Mouse (Mus musculus) gastrocnemius, postnatal 36 days (tissue): Measurements from ENCODE around the gene Dpysl4. TPM values are rescaled to one million over a fixed set of nuclear protein-coding genes. Genes with fewer than 3 reads are reported as not detected.
A peak's percentile ranks its signal among the peaks of the same experiment; 100 is the strongest.

Source experiments
- DNase-seq, 2 experiments: peaks; one replicate each; pipeline ENCODE4 v3.0.0; 2022
- intact Hi-C: fragments of 180-260 bp; cut with DNase I; formaldehyde crosslinking; loops from one replicate; pipeline ENCODE4 v1.15.1; 2025
- long read RNA-seq, 2 experiments: library from polyadenylated mRNA; stranded (forward); transcript quantifications; one replicate each; pipeline ENCODE4 v2.0.0; 2021
- total RNA-seq, 2 experiments: library from RNA; stranded (reverse); gene quantifications; 2 replicates each; pipeline ENCODE4 v1.2.3; 2021

Gene Dpysl4
- total RNA-seq: under 1 TPM; 0.30 to 0.51 TPM
- long read RNA-seq, experiment 1: 0 reads
- long read RNA-seq, experiment 2: 0 reads

DNA sequence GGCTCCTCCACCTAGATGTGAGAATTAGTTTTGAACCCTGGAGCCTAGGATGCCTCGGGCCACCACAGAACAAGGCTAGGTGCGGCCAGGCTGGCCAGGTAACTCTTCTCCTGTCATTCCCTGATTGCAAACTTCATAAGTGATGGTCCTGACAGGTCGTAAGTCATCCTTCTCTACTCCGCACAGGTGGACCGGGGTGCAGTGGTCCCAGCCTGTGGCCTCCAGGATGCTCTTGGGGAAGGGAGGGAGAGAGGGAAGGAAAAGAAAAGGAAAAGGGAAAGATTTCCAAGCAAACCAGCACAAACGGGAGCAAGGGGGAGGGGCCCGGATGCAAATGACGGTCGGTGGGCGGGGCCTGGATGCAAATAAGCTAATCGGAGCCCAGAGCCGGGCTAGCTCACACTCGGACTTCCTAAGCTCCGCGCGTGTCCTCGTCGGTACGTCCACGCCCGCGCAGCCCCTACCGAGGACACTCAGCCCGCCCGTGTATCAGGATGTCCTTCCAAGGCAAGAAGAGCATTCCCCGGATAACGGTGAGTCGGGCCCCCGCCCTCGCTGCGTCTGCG lies at the start of gene Dpysl4:
Gene Dpysl4 (plus strand): TSS at position 373 of the 566 bp plus-strand sequence.
- DNase-seq: peak in 1 of 2 experiments; percentile 25
- intact Hi-C loops: no loop called here

DNA sequence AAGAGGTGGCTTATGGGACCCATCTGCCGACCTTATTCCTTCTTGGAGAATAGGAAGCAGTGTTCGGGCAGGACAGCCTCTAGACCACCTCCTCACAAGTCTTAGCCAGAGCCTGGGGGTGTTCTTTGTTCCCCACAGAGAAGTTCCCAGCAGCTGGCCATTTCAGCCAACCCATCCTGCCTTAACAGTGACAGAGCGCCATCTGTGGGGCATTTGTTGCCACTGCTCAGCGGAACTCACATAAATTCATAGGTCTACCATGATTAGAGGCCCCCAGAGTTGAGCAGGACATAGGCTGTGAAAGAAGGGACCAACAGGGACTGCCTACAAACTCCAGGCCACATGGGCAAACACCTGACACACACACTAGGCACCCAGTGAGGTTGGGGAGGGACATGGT lies 22.4 kb upstream of the Dpysl4 start:
- DNase-seq: no peak
- intact Hi-C loops: no loop called here

DNA sequence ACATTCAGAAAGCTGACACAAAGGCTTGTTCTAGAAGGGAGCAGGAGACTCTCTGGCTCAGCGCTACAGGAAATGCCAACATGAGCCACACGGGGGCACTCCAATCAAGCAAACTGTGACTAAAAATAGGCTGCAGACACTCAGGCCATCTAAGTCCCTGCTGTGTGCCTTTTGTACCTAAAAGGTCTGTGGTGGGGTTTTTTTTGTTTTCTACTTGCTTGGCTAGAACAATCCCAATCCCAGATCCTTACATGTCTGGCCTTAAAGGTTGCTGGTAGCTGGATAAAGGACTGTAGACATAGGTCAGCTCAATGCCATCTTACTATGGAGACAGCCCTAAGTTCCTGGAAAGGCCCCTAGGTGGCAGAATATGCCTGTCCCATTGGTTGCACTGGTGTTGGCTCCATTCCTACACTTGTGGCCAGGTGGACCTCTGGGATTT lies 17.6 kb upstream of the Dpysl4 start:
- peak in 1 of 2 experiments; percentile 21 for DNase-seq
- intact Hi-C loops: no loop called here

DNA sequence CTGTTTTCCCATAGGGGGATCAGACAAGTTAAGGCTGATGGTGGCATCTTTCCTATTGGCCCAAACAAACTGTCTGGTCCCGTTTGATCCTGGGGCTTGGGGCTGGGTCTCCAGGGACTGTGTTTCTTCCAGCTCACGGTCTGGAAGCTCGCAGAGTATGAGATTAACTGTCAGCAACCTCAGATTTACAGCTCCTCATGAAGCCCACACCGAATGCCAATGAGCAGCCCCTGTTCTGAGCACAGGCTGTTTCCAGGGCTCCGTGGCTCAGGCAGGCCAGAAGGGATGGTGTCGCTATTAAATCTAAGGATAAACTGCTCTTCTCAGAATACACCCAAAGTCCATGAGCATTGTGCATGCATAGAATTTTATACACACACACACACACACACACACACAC lies 11.6 kb upstream of the Dpysl4 start:
- DNase-seq: no peak

DNA sequence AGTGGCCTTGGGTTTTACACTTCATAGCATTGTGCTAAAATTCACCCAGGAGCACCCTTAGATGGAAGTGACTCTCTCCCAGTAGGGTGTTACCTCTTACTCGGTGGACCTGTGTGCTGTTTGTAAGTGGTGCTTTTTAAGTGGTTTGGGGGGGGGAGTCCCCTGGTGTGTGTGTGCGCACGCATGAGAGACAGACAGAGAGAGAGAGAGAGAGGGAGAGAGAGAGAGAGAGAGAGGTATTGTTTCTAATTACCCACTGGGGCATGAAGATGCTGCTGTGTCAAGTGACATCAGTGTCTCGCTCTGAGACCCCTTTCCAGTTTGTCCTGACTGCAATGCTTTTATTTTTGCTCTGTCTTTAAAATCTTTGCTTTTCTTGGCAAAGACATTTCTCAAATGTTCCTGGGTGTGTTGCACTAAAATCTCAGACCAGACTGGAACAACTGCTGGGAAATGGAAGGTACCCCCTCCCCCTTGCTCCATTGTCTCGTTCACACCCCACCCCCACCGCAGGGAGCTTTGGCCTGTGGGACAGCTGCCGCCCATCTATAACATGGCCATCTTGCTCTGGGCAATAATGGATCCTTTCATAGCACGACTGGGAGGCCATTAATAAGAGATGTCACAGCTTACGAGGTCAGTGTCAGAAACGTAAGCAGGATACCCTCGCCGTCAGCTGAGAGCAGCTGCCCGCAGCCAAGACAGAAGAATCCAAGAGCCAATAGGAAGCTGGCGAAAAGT lies 10.6 kb upstream of the Dpysl4 start:
- DNase-seq: no peak
- intact Hi-C loops: no loop called here

More for the DNA sequence above, 11.6 kb upstream of the Dpysl4 start:
- intact Hi-C loops: no loop called here

DNA sequence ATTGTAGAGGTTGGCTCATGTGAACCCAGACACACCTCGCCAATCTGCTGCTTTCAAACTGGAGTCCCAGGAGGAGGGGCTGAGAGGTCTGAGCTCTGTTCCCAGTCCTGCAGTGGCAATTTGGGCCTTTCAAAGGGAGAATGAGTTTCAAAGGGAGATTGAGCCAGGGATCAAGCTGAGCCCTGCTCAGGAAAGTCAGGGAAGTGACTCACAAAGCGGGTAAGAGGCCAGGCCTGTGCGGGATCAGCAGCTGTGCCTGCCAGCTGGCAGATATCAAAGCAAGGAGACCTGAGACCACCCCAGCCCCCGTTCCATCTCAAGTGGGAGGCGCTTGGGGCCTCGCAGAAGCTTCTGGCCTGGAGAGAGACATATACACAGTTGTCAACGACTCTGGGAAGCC lies 8.5 kb upstream of the Dpysl4 start:
- no peak for DNase-seq
- intact Hi-C loops: no loop called here

DNA sequence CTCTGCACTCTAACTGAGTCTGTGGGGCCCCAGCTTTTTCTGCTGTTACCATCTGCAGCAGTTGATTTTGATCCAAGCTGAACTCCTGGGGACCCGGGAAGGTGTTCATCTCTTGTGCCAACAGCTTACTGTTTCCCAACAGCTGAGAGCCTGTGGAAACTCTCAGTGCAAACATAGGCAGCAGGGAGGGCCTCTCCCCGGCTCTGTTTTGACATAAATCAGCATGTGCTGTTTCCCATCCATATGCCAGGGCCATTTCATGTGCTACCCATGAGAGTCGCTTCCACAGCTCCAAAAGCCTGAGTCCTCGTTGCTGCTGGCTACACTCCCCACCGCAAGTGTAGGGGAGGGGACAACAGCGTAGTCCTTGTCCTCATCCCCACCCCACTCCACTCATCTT lies 7.6 kb upstream of the Dpysl4 start:
- no peak for DNase-seq

DNA sequence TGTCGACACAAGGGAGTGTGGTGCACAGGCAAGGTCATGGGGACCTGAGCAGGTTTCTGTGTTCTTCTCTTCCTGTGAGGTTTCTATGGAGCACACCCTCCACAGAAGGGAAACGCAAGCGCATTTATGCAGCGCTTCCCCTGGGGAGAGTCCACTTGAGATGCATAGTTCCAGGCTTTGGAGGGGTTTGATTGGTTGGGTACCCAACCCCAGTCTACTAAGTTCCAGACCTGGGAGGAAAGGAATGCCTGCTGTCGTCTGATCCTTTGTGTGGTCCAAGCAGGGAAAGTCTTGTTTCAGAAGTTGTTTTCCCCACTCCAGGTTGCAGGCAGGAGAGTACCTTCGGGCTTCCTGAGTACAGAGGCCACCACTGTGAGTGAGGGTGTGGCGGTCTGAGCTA lies 6.7 kb upstream of the Dpysl4 start:
- DNase-seq: no peak
- intact Hi-C loops: no loop called here

More for the DNA sequence above, 7.6 kb upstream of the Dpysl4 start:
- intact Hi-C loops: no loop called here

DNA sequence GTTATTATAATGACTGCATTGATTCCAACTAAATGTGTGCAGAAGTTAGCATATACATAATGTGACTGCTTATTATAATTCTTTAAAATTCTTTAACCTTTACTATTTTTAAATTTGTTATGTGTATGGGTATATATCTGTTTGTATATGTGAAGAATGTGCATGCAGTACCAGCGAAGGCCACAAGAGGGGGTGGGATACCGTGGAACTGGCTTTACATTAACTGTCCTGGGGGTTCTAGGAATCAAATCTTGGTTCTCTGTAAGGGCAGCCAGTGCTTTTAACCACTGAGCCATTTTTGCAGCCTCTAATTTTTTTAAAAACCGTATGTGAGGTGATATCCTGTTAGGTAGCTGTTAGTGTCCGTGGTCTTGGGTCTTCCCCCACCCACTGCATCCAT lies 5.1 kb upstream of the Dpysl4 start:
- intact Hi-C loops: no loop called here
- no peak for DNase-seq

DNA sequence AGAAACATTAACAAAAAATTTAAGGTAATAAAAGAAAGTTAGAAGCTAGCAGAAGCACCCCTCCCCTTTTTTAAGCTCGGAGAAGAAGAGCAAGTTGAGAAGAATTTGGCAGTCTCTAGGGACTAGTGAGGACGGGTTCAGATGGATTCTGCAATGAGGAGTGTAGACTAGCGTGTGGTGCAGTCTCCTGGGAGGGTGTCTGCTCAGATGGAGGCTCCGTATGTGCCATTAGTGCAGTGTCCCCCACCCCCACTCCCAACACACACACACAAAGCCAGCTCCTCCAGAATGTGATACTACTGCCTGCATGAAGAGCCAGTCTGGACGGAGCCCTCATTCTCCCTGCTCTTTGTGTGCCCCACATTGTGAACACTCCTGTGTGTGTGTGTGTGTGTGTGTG lies 4.6 kb upstream of the Dpysl4 start:
- DNase-seq: no peak
- intact Hi-C loops: no loop called here

DNA sequence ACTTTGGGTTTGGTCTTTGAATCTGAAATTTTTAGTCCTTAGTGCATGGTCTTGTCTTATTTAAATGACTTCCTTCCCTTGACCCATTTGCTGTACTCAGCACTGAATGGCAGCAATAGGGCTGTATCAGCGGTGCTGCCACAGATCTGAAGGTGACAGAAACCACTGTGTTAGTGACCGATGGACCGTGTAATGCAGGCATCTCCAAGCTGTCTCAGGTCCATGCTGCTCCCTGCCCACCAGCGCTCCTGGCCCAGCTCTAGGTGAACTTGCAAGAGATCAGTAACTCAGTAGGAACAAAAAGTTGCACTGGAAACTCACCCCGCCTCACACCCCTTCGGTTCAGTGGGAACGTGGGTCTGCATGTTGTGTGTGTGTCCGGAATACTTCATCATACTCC lies 3.5 kb upstream of the Dpysl4 start:
- no peak for DNase-seq

DNA sequence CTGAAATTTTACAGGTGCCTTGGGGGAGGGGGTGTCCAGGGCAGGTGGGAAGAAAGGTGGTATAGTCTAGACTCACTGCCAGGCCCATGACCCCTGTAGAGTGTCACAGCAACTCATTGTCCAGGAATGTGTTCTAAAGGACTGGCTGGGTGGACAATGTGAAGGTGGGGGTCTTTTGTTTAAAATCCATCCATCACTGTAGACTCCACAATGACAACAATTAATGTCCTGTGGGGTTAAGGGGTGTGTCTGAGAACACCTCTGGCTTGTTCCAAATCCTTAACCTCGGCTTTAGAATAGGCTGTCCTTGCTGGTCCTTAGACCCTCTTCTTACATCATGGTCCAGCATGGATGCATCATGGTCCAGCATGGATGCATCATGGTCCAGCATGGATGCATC lies 1.5 kb upstream of the Dpysl4 start:
- DNase-seq: no peak
- intact Hi-C loops: no loop called here

More for the DNA sequence above, 3.5 kb upstream of the Dpysl4 start:
- intact Hi-C loops: no loop called here

DNA sequence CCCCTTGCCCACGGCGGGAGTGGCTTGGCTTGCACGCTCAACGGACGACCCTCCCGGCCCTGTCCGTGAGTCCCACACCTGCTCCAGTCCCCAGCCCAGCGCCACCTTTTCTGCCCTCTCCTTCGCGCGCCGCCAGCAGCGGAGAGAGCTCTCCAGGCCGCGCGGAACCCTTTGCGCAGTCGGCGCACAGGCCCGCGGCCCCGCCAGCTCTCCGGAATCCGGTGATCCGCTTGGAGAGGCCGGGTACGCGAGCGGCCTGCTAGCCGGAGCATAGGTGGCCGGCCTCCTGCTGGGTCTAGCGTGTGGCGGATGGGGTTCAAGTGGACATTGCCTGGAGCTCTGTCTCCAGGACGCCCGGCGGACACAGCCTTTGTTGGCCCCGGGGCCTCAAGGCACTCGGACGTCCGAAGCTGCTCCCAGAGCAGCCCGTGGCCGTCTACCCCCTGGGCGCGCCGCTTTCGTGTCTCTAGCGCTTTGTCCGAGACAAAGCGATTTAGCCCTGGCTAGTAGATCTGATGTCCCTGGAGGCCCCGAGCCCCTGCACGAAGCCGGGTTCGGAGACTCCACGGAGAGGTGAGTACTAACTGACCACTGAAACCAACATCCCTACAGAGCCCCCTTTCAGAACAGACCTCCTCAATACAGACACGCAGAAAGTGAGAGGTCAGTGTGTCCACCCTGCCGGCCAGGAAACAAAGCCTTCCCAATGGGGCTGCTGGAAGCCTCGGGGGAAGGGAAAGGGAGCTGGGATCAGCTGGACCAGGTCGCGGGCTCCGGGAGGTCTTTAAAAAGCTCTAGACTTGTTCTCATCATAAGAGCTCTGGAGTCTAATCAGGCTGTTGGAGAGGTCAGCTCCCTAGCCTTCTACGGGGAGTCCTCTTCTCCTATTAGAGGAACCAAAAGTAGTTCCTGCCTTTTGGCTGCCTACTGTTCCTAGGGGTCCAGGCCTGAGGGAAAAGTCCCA lies 676 bp downstream of the Dpysl4 start:
- intact Hi-C loops: no loop called here
- no peak for DNase-seq

DNA sequence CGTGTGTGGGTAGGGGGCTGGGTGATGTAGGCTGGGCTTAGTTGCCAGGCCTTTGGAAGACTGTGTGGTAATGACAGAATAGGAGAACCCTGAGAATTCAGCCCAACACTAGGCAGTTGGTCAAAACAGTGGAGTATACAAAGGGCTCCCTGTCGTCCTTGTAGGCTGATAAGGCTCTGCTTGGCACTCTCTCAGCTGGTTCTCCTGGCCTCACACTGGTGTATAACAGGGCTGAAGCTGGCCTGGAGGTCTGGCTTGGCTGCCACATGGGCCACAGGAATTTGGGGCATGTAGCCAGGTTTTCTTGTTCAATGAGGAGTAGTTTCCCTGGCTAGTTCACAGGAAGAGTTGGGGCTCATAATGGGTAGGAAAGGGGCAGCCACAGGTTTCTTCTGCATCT lies 2.0 kb downstream of the Dpysl4 start:
- intact Hi-C loops: no loop called here
- DNase-seq: no peak

DNA sequence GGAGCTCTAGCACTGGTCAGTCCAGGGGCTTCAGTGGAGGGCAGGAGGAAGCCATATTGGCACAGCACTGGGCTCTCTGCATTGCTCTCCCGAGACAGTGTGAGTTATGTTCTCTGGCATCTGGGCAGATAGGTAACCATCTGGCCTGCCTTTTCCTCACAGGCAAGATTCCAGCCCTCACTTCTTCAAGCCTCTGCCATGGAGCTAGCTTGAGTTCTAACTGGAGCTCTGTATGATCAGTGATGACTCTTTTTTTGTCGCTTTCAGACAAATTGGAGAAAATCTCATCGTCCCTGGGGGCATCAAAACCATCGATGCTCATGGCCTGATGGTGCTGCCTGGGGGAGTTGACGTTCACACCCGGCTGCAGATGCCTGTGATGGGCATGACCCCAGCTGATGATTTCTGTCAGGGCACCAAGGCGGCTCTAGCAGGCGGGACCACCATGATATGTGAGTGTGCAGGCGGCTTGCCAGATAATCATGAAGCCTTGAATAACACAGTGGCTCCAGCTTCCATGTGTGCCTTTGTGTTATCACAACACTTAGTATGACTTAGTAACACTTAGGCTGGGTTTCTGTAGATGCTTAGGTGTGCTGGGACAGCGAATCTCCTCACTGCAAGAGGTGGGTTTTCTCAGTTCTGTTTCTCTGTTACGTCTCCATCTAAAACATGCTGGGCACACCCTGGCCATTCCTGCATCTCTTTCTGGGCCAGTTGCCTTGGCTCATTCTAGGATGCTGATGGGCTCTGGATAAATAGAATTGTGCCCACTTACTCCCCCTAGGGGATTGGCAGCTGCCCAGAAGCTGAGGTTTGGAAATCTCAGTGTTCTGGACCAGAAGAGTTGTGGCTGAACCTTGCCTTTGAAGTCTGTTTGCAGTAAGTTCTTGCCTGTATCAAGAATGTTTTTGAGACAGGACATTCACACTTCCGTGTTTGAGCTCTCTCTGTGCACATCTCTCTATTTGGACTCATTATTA lies 4.4 kb downstream of the Dpysl4 start:
- DNase-seq: no peak
- intact Hi-C loops: no loop called here

DNA sequence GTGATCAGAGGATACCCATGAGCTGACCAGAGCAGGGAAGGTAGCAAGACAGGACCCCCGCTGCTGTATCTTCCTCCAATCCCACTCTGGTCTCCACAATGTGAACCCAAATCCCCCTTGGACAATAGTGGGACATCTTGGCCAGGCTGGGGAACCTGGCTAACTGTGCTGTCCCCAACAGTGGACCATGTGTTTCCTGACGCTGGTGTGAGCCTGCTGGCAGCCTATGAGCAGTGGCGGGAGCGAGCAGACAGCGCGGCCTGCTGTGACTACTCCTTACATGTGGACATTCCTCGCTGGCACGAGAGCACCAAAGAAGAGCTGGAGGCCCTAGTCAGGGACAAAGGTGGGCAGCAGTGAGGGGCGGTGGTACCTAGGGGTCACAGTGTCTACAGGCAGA lies 5.9 kb downstream of the Dpysl4 start:
- intact Hi-C loops: no loop called here
- no peak for DNase-seq

DNA sequence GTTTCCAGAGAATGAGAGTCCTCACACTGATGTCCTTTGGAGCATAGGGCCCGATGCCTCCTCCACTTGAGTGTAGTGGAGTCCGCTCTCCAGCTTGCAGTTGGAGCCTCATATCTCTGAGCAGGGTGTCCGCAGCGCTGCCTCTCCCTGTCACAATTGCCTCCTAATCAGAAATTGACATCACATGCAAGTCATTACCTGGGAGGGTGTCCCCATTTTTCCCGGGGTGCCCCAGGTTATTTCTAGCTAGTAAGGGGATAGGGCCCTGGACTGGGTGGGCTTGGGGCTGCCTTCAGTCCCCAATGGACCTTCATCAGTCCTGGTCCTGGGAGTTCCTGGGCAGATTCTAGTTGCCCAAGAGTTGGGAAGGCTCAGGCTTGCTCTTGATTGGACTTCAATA lies 6.9 kb downstream of the Dpysl4 start:
- DNase-seq: no peak
- intact Hi-C loops: no loop called here

DNA sequence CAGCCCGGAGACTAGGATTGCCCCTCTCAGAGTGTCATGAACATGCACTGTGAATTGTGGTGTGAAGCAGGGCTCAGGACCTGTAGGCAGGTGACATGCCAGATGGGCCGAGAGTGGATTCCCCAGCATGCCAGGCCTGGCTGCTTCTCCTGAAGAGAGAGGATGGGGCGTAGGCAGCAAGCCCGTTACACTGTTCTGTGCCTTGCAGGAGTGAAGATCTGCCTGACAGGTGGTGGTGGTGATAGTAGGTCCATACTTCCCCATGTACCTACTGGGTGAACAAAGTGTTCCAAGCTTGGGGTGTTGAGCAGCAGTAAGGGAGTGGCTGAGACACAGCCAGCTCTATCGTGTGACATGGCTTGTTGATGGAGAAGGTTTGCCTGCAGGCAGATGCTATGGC lies 7.3 kb downstream of the Dpysl4 start:
- DNase-seq: no peak
- intact Hi-C loops: no loop called here

DNA sequence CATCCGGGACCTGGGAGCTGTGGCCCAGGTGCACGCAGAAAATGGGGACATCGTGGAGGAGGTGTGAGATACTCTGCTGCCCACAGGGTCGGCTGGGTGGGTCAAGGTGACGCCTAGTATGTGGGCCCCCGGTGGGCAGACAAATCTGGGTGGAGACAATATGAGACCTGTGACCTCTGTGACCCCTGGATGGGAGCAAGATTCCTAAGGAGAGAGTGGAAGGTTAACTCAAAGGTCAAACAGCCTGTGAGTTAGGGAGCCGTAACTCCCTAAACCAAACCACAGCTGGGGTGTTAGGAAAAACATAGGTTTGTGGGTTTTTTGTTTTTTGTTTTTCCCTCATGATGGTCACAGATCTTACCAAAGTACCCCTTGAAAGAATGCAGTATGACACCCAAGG lies 8.0 kb downstream of the Dpysl4 start:
- DNase-seq: no peak
- intact Hi-C loops: no loop called here

DNA sequence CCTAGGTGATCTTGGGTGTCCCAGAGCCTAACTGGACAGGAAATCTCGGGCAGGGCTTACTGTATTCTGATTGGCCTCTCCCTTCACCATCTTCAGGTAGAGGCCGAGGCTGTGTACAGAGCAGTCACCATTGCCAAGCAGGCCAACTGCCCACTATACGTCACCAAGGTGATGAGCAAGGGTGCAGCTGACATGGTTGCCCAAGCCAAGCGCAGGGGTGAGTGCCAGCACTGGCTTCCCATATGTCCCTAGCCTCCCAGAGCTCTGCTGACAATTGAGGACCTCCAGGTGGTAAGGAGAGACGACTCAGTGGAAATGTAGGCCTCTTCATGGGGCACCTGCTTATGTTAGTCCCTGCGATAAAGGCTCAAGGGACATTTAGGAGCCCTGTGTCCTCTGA lies 9.0 kb downstream of the Dpysl4 start:
- intact Hi-C loops: no loop called here
- DNase-seq: no peak
